Mouse (Mus musculus): ENCODE data around the gene Gps2.

DNA sequence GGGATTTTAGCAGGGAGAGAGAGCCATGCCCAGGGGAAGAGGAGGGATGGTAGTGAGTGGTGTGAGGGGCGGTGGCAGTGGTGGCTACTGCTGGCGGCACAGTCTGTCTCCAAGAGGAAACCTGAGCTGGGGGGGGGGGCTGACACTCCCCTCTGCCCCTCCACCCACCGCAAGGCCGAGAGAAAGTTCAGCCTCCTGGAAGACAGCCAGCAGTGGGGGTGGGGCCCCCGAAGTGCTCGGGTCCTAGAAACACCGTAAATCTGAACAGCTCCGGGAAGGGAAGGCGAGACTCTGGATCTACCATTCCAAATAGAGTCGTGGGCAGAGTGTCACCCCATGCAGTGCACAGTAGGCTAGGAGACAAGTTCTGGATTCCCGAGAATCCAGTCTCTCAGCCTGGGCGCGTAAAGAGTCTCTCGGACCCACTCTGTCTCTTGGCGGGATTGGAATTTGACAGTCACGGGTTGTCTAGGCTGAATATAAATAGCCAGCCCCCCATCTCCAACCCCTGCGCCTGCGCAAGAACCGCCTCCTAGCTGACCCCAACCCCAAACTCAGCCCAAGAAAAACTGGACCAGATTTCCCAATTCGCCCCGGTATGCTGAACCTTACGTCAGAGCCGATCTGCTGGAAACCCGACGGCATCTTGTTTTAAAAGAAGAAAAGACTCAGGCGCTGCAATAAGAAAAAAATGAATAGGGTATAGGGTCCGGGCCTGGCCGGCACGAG lies 33.8 kb downstream of the Gps2 start:
- TF ChIP-seq CTCF (IDR thresholded peaks at IDR 0.05; ENCODE audit: low read depth) = no peak
- no peak for TF ChIP-seq EP300 (IDR thresholded peaks at IDR 0.05; ENCODE audit: low read depth)
